8 mouse cellular contexts compared by ENCODE assay signal in genomic region chr2:12301431-12302170, GRCm38 (mm10). TPM values are rescaled to one million over a fixed set of nuclear protein-coding genes. Genes with fewer than 3 reads are reported as not detected.
A peak's percentile ranks its signal among the peaks of the same experiment; 100 is the strongest.
DNase-seq lines count a peak whose midpoint lies in the region; ATAC-seq and TF ChIP-seq lines count a peak whose summit lies in the region.

Gene Itga8 (minus strand): TSS chr2:12301922.

- TF ChIP-seq CTCF in bone marrow macrophage, adult 2 months (IDR thresholded peaks at IDR 0.05; ENCODE audit: low read depth, low read length) = peak; percentile 87
- peak; percentile 96 for TF ChIP-seq CTCF in kidney, postnatal 0 days (IDR thresholded peaks at IDR 0.05; ENCODE audit: low read depth)

- WGBS in heart, embryonic 13.5 days = under 1% methylated on average over 56 of the region's 56 CpGs
- WGBS in kidney, postnatal 0 days = under 1% methylated on average over 53 of the region's 56 CpGs
- WGBS in liver, embryonic 13.5 days (ENCODE audit: insufficient replicate concordance) = 2% methylated on average over 56 of the region's 56 CpGs
- WGBS in stomach, embryonic 16.5 days = under 1% methylated on average over 56 of the region's 56 CpGs

- H3K4me3 ChIP-seq in bone marrow macrophage, adult 2 months (ENCODE audit: insufficient read depth, low read length) = peak within 1 kb of the TSS; percentile 66
- peak within 1 kb of the TSS; percentile 78 for H3K4me3 ChIP-seq in heart, embryonic 13.5 days
- H3K4me3 ChIP-seq in kidney, postnatal 0 days (replicated peaks; ENCODE audit: low read depth, low read length) = peak within 1 kb of the TSS; percentile 65
- H3K4me3 ChIP-seq in liver, embryonic 13.5 days (replicated peaks) = peak within 1 kb of the TSS; percentile 61
- peak within 1 kb of the TSS; percentile 74 for H3K4me3 ChIP-seq in stomach, embryonic 16.5 days (replicated peaks; ENCODE audit: low read length)

- peak within 1 kb of the TSS; percentile 85 for H3K9ac ChIP-seq in heart, embryonic 13.5 days
- H3K9ac ChIP-seq in kidney, postnatal 0 days (ENCODE audit: low read depth, low read length) = peak within 1 kb of the TSS; percentile 64
- H3K9ac ChIP-seq in liver, embryonic 13.5 days = peak within 1 kb of the TSS; percentile 67
- H3K9ac ChIP-seq in stomach, embryonic 16.5 days (ENCODE audit: low read length) = peak within 1 kb of the TSS; percentile 83

- peak within 1 kb of the TSS; percentile 99 for H3K4me2 ChIP-seq in heart, embryonic 13.5 days
- peak within 1 kb of the TSS; percentile 84 for H3K4me2 ChIP-seq in kidney, postnatal 0 days (ENCODE audit: low read length)
- peak within 1 kb of the TSS; percentile 82 for H3K4me2 ChIP-seq in liver, embryonic 13.5 days
- peak within 1 kb of the TSS; percentile 86 for H3K4me2 ChIP-seq in stomach, embryonic 16.5 days (ENCODE audit: low read depth, low read length)

- no peak for TF ChIP-seq POLR2A in bone marrow macrophage, adult 2 months (IDR thresholded peaks at IDR 0.05; ENCODE audit: borderline replicate concordance, low read depth, low read length)

- peak; percentile 65; the same call in 1 of the 2 replicates for ATAC-seq in erythroblast, adult 5-6 weeks (replicated peaks; ENCODE audit: low FRiP score, poor library complexity, severe bottlenecking)
- ATAC-seq in heart, embryonic 13.5 days (ENCODE audit: extremely low read depth, insufficient number of reproducible peaks, low FRiP score, low TSS enrichment) = peak; percentile 74
- peak; percentile 92 for ATAC-seq in kidney, postnatal 0 days (replicated peaks; ENCODE audit: low FRiP score, low read depth)
- ATAC-seq in liver, embryonic 13.5 days (ENCODE audit: low read depth) = peak; percentile 87
- ATAC-seq in stomach, embryonic 16.5 days (ENCODE audit: insufficient read depth, low FRiP score) = peak; percentile 90

- no peaks in the 10 kb centered on the region for H3K9me3 ChIP-seq in heart, embryonic 13.5 days
- no peaks in the 10 kb centered on the region for H3K9me3 ChIP-seq in kidney, postnatal 0 days (replicated peaks; ENCODE audit: low read length)
- no peaks in the 10 kb centered on the region for H3K9me3 ChIP-seq in liver, embryonic 13.5 days (replicated peaks)
- no peaks in the 10 kb centered on the region for H3K9me3 ChIP-seq in stomach, embryonic 16.5 days (replicated peaks; ENCODE audit: control insufficient read depth, low read length)

- H3K36me3 ChIP-seq in heart, embryonic 13.5 days = no peaks in the 10 kb centered on the region
- no peaks in the 10 kb centered on the region for H3K36me3 ChIP-seq in kidney, postnatal 0 days (ENCODE audit: insufficient read depth, low read length)
- no peaks in the 10 kb centered on the region for H3K36me3 ChIP-seq in liver, embryonic 13.5 days
- no peaks in the 10 kb centered on the region for H3K36me3 ChIP-seq in stomach, embryonic 16.5 days (ENCODE audit: control insufficient read depth, insufficient read depth, low read length)

- peak; percentile 74 to 79 for DNase-seq in B cell, adult 2 months
- DNase-seq in kidney, postnatal 0 days (ENCODE audit: low spot score) = peak; percentile 91
- peak; percentile 60 for DNase-seq in liver, embryonic 13.5 days
- DNase-seq in neural tube, embryonic 10.5 days (ENCODE audit: extremely low spot score, low spot score) = peak; percentile 96

- peaks cover 15% of the 10 kb centered on the region for H3K27me3 ChIP-seq in heart, embryonic 13.5 days (replicated peaks)
- no peaks in the 10 kb centered on the region for H3K27me3 ChIP-seq in kidney, postnatal 0 days (ENCODE audit: insufficient read depth, low read length)
- H3K27me3 ChIP-seq in liver, embryonic 13.5 days = peaks cover 46% of the 10 kb centered on the region
- H3K27me3 ChIP-seq in stomach, embryonic 16.5 days (ENCODE audit: control insufficient read depth, insufficient read depth, low read length) = no peaks in the 10 kb centered on the region; the same call in 1 of the 2 replicates

- peaks cover 5% of the 10 kb centered on the region for H3K4me1 ChIP-seq in bone marrow macrophage, adult 2 months (ENCODE audit: control insufficient read depth, insufficient read depth, low read length)
- peaks cover 10% of the 10 kb centered on the region for H3K4me1 ChIP-seq in heart, embryonic 13.5 days
- H3K4me1 ChIP-seq in kidney, postnatal 0 days (replicated peaks; ENCODE audit: insufficient read depth, low read length) = 0 out of 2 replicates have a peak, but pooled peaks cover 5% of the 10 kb centered on the region
- H3K4me1 ChIP-seq in liver, embryonic 13.5 days (replicated peaks) = peaks cover 8% of the 10 kb centered on the region; the same call in 1 of the 2 replicates
- H3K4me1 ChIP-seq in stomach, embryonic 16.5 days (ENCODE audit: control insufficient read depth, insufficient read depth, low read length) = 0 out of 2 replicates have a peak, but pooled peaks cover 2% of the 10 kb centered on the region

- no peak within 1 kb of the TSS for H3K27ac ChIP-seq in bone marrow macrophage, adult 2 months (ENCODE audit: insufficient read depth, low read depth, low read length)
- peak within 1 kb of the TSS; percentile 37; the same call in 1 of the 2 replicates for H3K27ac ChIP-seq in heart, embryonic 13.5 days (replicated peaks)
- H3K27ac ChIP-seq in kidney, postnatal 0 days = peak within 1 kb of the TSS; percentile 27; the same call in 1 of the 2 replicates
- no peak within 1 kb of the TSS for H3K27ac ChIP-seq in liver, embryonic 13.5 days
- H3K27ac ChIP-seq in stomach, embryonic 16.5 days (ENCODE audit: low read length) = no peak within 1 kb of the TSS

RNA-seq across cellular contexts. Expression of gene Itga8, which starts in this region (rescaled TPM):
- polyA plus RNA-seq in bone marrow macrophage, adult 2 months (2012; ENCODE audit: insufficient read depth, insufficient read length, missing spikeins) = 0.53 and 1.0 TPM in 2 replicates
- not detected in 2 replicates for total RNA-seq in erythroblast, adult 5-6 weeks (2015; ENCODE audit: low replicate concordance)
- total RNA-seq in erythroblast, adult 5-6 weeks (2017; ENCODE audit: low replicate concordance) = 0.14 and 1.4 TPM in 2 replicates
- polyA plus RNA-seq in heart, embryonic 13.5 days (2015; fragmentation: Nextera tagmentation; extraction: Ambion mirVana) = 9.2 and 10.8 TPM in 2 replicates
- polyA plus RNA-seq in kidney, postnatal 0 days (2015; fragmentation: Nextera tagmentation; extraction: Ambion mirVana) = 37.4 and 40.3 TPM in 2 replicates
- polyA plus RNA-seq in liver, embryonic 13.5 days (2015; fragmentation: Nextera tagmentation; extraction: Ambion mirVana) = 2.3 and 3.1 TPM in 2 replicates
- polyA plus RNA-seq in stomach, embryonic 16.5 days (2015; fragmentation: Nextera tagmentation; extraction: Ambion mirVana) = 19.6 and 23.4 TPM in 2 replicates

Comparison
In these comparisons a context has a peak if more than half of its experiments do, and no peak if none do; other contexts are left out.
1. H3K27ac ChIP-seq: peak in heart, embryonic 13.5 days (single experiment) and kidney, postnatal 0 days (single experiment); none in bone marrow macrophage, adult 2 months (single experiment), liver, embryonic 13.5 days (single experiment) and stomach, embryonic 16.5 days (single experiment).
2. Peak in every context shown above with its lines, with median percentiles within 50 percentile points of each other: DNase-seq, H3K4me3 ChIP-seq, ATAC-seq, H3K4me2 ChIP-seq and H3K9ac ChIP-seq.